Mouse (Mus musculus) ES-E14 (cell line): Measurements from ENCODE around the gene Gm7138.

Experiments
- CHD2 ChIP-seq: IDR thresholded peaks from 2 replicates; pipeline ENCODE4 v1.6.1; 2014; ENCODE audit warnings: mild to moderate bottlenecking, low read depth, low read length, inconsistent platforms
- HCFC1 ChIP-seq: IDR thresholded peaks from 2 replicates; pipeline ENCODE4 v1.6.1; 2012; ENCODE audit warnings: low read length, inconsistent platforms, borderline replicate concordance; ENCODE audit not compliant: insufficient read depth
- ZC3H11A ChIP-seq: IDR thresholded peaks from 2 replicates; pipeline ENCODE4 v1.6.1; 2012; ENCODE audit warnings: low read depth, mild to moderate bottlenecking, inconsistent platforms, low read length, borderline replicate concordance

DNA sequence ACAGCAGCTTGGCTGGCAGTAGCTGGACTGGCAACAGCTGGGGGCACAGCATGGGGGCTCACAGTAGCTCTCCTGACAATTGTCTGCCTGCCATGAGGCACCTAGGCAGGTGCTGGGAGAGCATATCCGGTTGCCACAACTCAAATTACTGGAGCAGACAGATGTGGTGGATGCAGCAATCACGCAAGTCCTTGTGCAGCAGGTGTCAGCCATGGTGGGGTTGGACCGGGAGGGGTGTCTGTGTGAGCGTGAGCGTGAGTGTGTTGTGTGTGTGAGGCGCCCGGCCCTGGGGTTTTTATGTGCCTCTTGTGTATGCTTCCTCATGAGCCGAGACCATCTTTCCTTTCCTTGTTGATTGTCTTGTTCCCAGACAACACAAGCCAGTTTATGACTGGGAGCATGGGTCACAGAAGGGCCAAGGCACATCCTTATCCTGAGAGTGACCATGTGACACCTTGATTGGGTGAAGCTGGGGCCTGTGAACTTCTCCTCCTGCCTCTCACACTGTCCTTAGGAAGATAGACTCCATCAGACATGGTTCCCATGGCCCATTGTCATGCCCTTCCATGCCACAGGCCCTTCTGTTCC, 22.3 kb upstream of the Gm7138 start, which contains the start of gene Gm19668:
- TF ChIP-seq ZC3H11A (no peak), HCFC1 (no peak), CHD2 (no peak)
